In the genomic region with DNA sequence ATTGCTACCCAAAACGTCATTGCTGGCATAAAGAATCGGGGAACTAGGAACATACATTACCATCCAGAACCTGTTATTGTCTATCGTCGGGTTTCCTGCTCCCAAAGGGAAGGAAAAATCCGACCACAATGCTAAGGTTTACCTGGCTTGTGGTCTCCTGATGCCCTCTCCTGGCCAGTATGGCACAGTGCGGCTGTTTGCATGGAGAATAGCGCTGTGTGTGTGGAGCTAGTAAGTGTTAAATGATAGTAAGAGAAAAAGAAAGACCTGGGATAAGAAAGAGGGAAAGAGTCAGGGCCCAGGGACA, we compare ENCODE assay signal across 8 mouse cellular contexts. TPM values are rescaled to one million over a fixed set of nuclear protein-coding genes. Genes with fewer than 3 reads are reported as not detected.
DNase-seq lines count a peak whose midpoint lies in the region; ATAC-seq and TF ChIP-seq lines count a peak whose summit lies in the region.

No protein-coding gene starts in this region.

- no peak overlapping the region for H3K4me3 ChIP-seq in liver, adult 2 months (ENCODE audit: insufficient read depth, low read depth, low read length)

- TF ChIP-seq CTCF in liver, adult 2 months (IDR thresholded peaks at IDR 0.05; ENCODE audit: low read depth, low read length): peak; percentile 98

- no peaks in the 10 kb centered on the region for H3K36me3 ChIP-seq in liver, adult 2 months (ENCODE audit: control insufficient read depth, insufficient read depth, low read length)

- 1% methylated on average over 7 of the region's 7 CpGs for WGBS in liver, adult 2 months

- no peaks in the 10 kb centered on the region; the same call in 1 of the 2 replicates for H3K27me3 ChIP-seq in liver, adult 2 months (ENCODE audit: control insufficient read depth, insufficient read depth, low read length)

- peak; percentile 58 for DNase-seq in 416B (ENCODE audit: low read depth)
- DNase-seq in embryo, embryonic 10.5 days (ENCODE audit: low spot score): peak; percentile 92
- DNase-seq in heart, adult 8-10 months (ENCODE audit: low spot score): peak; percentile 52
- peak; percentile 61 for DNase-seq in kidney, adult 9 months
- peak; percentile 39 for DNase-seq in liver, adult 2 months (ENCODE audit: extremely low read depth, low read depth, low spot score)
- DNase-seq in urinary bladder, postnatal 36 days (ENCODE audit: low spot score in 2 of 2): peak; percentile 37

- H3K27ac ChIP-seq in liver, adult 2 months (replicated peaks; ENCODE audit: insufficient read depth, low read depth, low read length): no peak overlapping the region

- no peaks in the 10 kb centered on the region for H3K4me1 ChIP-seq in liver, adult 2 months (ENCODE audit: control insufficient read depth, insufficient read depth, low read length)

- TF ChIP-seq POLR2A in liver, adult 2 months (IDR thresholded peaks at IDR 0.05; ENCODE audit: extremely low read depth, insufficient read depth, low read length): no peak

- no peak overlapping the region for H3K9ac ChIP-seq in liver, adult 2 months (ENCODE audit: low read depth, low read length)

- no peaks in the 10 kb centered on the region for H3K79me2 ChIP-seq in liver, adult 2 months (ENCODE audit: control insufficient read depth, insufficient read depth, low read length)

- peak; percentile 52 for ATAC-seq in activated CD4-positive, CD25-positive, alpha-beta regulatory T cell, adult 4 months
- ATAC-seq in monocyte, adult 5-6 weeks (replicated peaks; ENCODE audit: insufficient number of reproducible peaks, low FRiP score, low TSS enrichment, poor library complexity, severe bottlenecking): peak; percentile 44; the same call in 1 of the 2 replicates

RNA-seq across cellular contexts. Expression of gene Gm45716, which starts 17.5 kb away (rescaled TPM):
- 1 to 10 TPM; 5.0 to 5.4 TPM for polyA plus RNA-seq in activated CD4-positive, CD25-positive, alpha-beta regulatory T cell, adult 4 months (2017; shearing (Covaris generic))
- 1 to 10 TPM; 5.7 to 7.4 (median 7.1) TPM for total RNA-seq in heart, adult 8-10 months (2022)
- total RNA-seq in liver, adult 2 months (2014; rRNA removed): 3.6 and 4.9 TPM in 2 replicates
- polyA plus RNA-seq in liver, adult 2 months (2012; rRNA removed): 1.9 and 2.5 TPM in 2 replicates
- total RNA-seq in monocyte, adult 5-6 weeks (2017): 25.2 to 33.2 TPM (median 32.0 TPM) in 3 replicates

Comparison
In these comparisons a context has a peak if more than half of its experiments do, and no peak if none do; other contexts are left out.
1. DNase-seq: peak in every context shown above with its lines; median percentile 92 in embryo, embryonic 10.5 days; 61 in kidney, adult 9 months; 58 in 416B; 52 in heart, adult 8-10 months; 39 in liver, adult 2 months; 37 in urinary bladder, postnatal 36 days.